Mouse (Mus musculus) intestine, embryonic 14.5 days (tissue): ENCODE measurements around the gene Coro6. TPM values are rescaled to one million over a fixed set of nuclear protein-coding genes. Genes with fewer than 3 reads are reported as not detected.
A peak's percentile ranks its signal among the peaks of the same experiment; 100 is the strongest.

Source experiments
- ATAC-seq: fragments of 200-750 bp; cut with Nextera tagmentation; replicated peaks from 2 replicates; pipeline ENCODE4 v1.8.0; 2017; ENCODE audit warnings: low read depth, moderate number of reproducible peaks, moderate TSS enrichment, moderate library complexity; ENCODE audit not compliant: low FRiP score, low TSS enrichment
- DNase-seq: peaks from one replicate; pipeline ENCODE4 v3.0.0-alpha.2; 2018; ENCODE audit warnings: low spot score
- H3K27ac ChIP-seq: fragments of 300-500 bp; sonication (generic); 2 replicates; pipeline ENCODE4 v1.5.1; 2014; ENCODE audit warnings: low read depth, mild to moderate bottlenecking, control low read depth
- H3K27me3 ChIP-seq: fragments of 300-500 bp; sonication (generic); replicated peaks from 2 replicates; pipeline ENCODE4 v1.6.1; 2014; ENCODE audit warnings: low read length, control low read depth; ENCODE audit not compliant: control insufficient read depth, insufficient read depth
- H3K36me3 ChIP-seq: fragments of 300-500 bp; sonication (generic); 2 replicates; pipeline ENCODE4 v1.6.1; 2014; ENCODE audit warnings: low read length, control low read depth; ENCODE audit not compliant: control insufficient read depth, insufficient read depth
- H3K4me1 ChIP-seq: fragments of 300-500 bp; sonication (generic); replicated peaks from 2 replicates; pipeline ENCODE4 v1.6.1; 2014; ENCODE audit warnings: low read length, control low read depth, mixed read lengths; ENCODE audit not compliant: control insufficient read depth, insufficient read depth
- H3K4me2 ChIP-seq: fragments of 300-500 bp; sonication (generic); 2 replicates; pipeline ENCODE4 v1.6.1; 2014; ENCODE audit warnings: low read length
- H3K4me3 ChIP-seq: fragments of 300-500 bp; sonication (generic); 2 replicates; pipeline ENCODE4 v1.5.1; 2014; ENCODE audit warnings: low read depth, low read length, control low read depth, mixed read lengths
- H3K9ac ChIP-seq: fragments of 300-500 bp; sonication (generic); 2 replicates; pipeline ENCODE4 v1.6.1; 2014; ENCODE audit warnings: mild to moderate bottlenecking, low read length
- H3K9me3 ChIP-seq: fragments of 300-500 bp; sonication (generic); 2 replicates; pipeline ENCODE4 v1.6.1; 2016; ENCODE audit warnings: low read length, control low read depth; ENCODE audit not compliant: control insufficient read depth
- WGBS: fragments of 180-500 bp; shearing (Covaris S2); extraction: QIAGEN DNeasy Blood & Tissue Kit; methylation state at CpG from one replicate; pipeline ENCODE4 v1.1.7; 2014; 5-methylcytosine and 5-hydroxymethylcytosine counted together
- polyA plus RNA-seq: library from polyadenylated mRNA; unstranded; fragments of >200 nt; fragmentation: Nextera tagmentation; extraction: Ambion mirVana; gene quantifications from 2 replicates; pipeline ENCODE4 v1.2.1, GENCODE M21; 2014

The Coro6 gene
- polyA plus RNA-seq, 1 experiment from 2014 or later: 0.23 TPM

DNA sequence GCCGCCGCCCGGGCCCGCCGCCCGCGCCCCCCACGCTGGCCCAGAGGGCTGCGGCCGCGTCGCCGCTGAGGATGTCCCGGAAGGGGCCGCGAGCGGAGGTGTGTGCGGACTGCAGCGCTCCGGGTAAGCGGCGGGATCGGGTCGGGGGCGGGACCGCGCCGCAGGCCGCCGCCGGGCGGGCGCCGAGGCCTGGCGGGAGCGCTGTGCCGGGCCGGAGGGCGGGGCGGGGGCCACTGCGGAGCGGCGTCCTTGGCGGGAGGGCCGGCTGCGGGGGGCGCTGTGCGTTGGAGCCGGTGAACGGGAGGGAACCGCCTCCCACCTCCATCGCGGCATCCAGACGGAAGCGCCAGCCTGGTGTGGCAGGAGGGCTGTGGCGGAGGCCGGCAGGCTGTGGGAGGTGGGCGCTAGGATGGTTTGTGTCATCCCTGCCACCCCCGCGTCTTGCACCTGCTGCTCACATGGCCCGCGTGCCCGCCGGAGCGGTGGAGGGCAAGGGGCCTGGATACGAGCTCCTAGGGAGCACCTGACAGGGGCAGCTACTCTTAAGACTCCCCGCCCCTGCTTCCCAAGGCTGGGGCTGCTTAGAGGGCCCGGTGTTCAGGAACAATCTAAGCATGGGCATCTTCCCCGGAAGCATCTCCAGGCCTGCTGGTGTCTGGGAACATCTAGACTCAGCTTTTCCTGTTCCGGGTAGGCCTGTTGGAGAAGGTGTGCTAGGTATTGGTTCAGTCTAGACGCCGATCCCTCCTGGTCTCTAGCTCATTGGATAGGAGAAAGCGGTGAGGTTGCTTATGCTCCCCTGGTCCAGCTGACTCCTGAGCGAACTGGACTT is 31.5 kb downstream of the Coro6 start, which contains the start of gene Git1:
Gene Git1 (plus strand): TSS at position 51 of the 832 bp plus-strand sequence.
- Histone ChIP-seq H3K4me1 (peaks cover 57% of the 10 kb centered on the region), H3K27ac (peak within 1 kb of the TSS; percentile 93), H3K4me3 (peak within 1 kb of the TSS; percentile 80), H3K9ac (peak within 1 kb of the TSS; percentile 84), H3K4me2 (peak within 1 kb of the TSS; percentile 81), H3K9me3 (no peaks in the 10 kb centered on the region), H3K36me3 (no peaks in the 10 kb centered on the region), H3K27me3 (no peaks in the 10 kb centered on the region)
- no peak; the same call in 1 of the 2 replicates for ATAC-seq
- 1% methylated on average over 33 of the region's 74 CpGs for WGBS
- peak; percentile 78 for DNase-seq

- ATAC-seq (no peak), DNase-seq (peak; percentile 70)
- WGBS: 29% methylated on average over 4 of the region's 4 CpGs
- Histone ChIP-seq H3K9ac (peak overlapping the region; percentile 84), H3K4me1 (peaks cover 54% of the 10 kb centered on the region), H3K4me2 (peak overlapping the region; percentile 81), H3K27ac (peak overlapping the region; percentile 93), H3K36me3 (peaks cover 3% of the 10 kb centered on the region), H3K4me3 (peak overlapping the region; percentile 80), H3K27me3 (no peaks in the 10 kb centered on the region), H3K9me3 (no peaks in the 10 kb centered on the region)
These were observed 32.1 kb downstream of the Coro6 start for GRCm38 (mm10) chr11:77494344-77494676.

GRCm38 (mm10) chr11:77494782-77495181 is 32.6 kb downstream of the Coro6 start:
- H3K27me3 ChIP-seq: no peaks in the 10 kb centered on the region
- WGBS: 70% methylated on average over 6 of the region's 6 CpGs
- no peaks in the 10 kb centered on the region for H3K9me3 ChIP-seq
- peaks cover 8% of the 10 kb centered on the region for H3K36me3 ChIP-seq
- peak overlapping the region; percentile 81 for H3K4me2 ChIP-seq
- peak overlapping the region; percentile 84; the same call in 1 of the 2 replicates for H3K9ac ChIP-seq
- H3K27ac ChIP-seq: no peak overlapping the region
- no peak for DNase-seq
- ATAC-seq: no peak
- peak overlapping the region; percentile 80; the same call in 1 of the 2 replicates for H3K4me3 ChIP-seq
- peaks cover 54% of the 10 kb centered on the region for H3K4me1 ChIP-seq

GRCm38 (mm10) chr11:77495507-77495906 is 33.3 kb downstream of the Coro6 start:
- DNase-seq (no peak), ATAC-seq (no peak)
- Histone ChIP-seq H3K4me3 (no peak overlapping the region), H3K9ac (no peak overlapping the region), H3K4me1 (peaks cover 48% of the 10 kb centered on the region), H3K4me2 (peak overlapping the region; percentile 14; the same call in 1 of the 2 replicates), H3K9me3 (no peaks in the 10 kb centered on the region), H3K36me3 (peaks cover 15% of the 10 kb centered on the region), H3K27ac (no peak overlapping the region), H3K27me3 (no peaks in the 10 kb centered on the region)

DNA sequence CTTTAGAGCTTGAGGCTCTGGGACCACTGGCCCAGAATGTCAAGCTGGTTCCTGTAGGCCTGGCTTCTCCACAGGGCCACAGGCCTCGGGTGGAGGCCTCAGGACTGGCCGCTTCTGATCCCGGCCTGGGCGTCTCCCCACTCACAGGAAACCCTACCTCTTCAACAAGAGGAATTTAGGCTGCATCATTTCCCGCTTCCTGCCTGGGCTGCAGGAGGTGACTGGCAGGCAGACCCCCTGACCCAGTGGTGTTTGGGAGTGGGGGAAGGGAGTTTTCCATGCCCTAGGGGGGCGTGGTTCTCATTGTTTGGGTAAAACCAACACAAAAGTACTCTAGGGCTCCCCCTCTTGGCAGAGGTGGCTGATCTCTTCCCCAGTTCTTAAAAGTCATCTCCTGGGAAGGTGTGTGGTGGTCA is 35.1 kb downstream of the Coro6 start:
- ATAC-seq (no peak), DNase-seq (peak; percentile 72)
- Histone ChIP-seq H3K4me3 (no peak overlapping the region), H3K4me1 (peaks cover 36% of the 10 kb centered on the region), H3K9me3 (no peaks in the 10 kb centered on the region), H3K4me2 (no peak overlapping the region), H3K27me3 (no peaks in the 10 kb centered on the region), H3K27ac (peak overlapping the region; percentile 69; the same call in 1 of the 2 replicates), H3K36me3 (peaks cover 33% of the 10 kb centered on the region), H3K9ac (no peak overlapping the region)
- WGBS: 27% methylated on average over 6 of the region's 6 CpGs

DNA sequence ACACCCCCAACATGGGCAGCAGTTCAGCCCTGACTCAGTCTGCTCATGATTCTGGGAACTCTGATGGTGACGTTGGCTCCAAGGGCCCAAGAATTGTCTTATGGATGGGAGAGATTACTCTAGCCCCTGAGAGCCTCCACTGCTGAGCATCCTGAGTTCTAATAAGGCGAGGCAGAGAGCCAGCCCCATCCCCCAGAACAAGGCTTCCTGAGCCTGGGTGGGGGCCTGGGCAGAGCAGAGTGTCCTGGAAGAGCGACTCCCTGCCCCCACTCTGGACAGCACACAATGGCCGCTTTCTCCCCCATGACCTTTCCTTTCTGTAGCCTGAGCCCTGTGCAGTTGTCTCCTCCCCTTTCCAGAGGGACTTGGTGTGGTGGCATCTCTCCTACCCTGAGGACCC is 35.6 kb downstream of the Coro6 start:
- peaks cover 32% of the 10 kb centered on the region for H3K4me1 ChIP-seq
- no peak overlapping the region for H3K4me2 ChIP-seq
- ATAC-seq (no peak), DNase-seq (no peak)
- H3K9ac ChIP-seq: no peak overlapping the region
- H3K36me3 ChIP-seq: peaks cover 38% of the 10 kb centered on the region
- WGBS: 49% methylated on average over 4 of the region's 4 CpGs
- H3K27me3 ChIP-seq: no peaks in the 10 kb centered on the region
- H3K27ac ChIP-seq: peak overlapping the region; percentile 39; the same call in 1 of the 2 replicates
- no peaks in the 10 kb centered on the region for H3K9me3 ChIP-seq
- H3K4me3 ChIP-seq: no peak overlapping the region

DNA sequence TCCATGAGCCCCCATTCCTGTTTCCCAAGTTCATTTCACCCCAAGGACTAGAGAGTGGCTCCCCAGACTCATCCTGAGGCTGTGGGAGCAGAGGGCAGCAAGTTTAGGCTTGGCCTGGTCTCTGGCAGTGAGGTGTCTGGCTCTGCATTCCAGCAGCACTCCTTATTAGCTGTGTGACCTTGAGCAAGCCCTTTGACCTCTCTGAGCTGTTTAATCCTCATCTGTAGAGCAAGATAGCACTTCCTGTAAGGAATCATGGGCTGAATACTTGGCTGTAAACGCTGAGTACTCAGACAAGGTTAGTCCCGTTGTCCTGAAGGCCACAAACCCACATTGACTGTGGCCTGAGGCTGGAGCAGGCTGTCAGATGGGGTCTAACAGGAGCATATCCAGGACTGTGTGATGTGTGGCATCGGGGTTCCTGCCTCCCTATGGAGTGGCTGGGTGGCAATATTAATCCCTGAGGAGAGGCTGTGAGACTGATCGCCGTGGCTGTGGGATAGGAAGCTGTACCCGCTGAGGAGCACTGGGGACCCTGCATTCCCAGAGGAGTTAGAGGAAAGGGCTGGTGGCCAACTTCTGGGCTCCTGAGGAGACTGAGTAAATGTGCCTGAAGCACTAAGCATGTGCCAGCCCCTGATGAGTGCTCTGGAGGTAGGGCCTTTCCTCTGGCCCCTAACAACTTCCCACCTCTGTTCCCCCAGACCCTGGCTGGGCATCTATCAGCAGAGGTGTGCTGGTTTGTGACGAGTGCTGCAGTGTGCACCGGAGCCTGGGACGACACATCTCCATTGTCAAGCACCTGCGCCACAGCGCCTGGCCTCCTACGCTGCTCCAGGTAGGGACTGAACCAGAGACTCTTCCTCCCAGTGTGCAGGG is 36.3 kb downstream of the Coro6 start:
- Histone ChIP-seq H3K4me2 (no peak overlapping the region), H3K4me3 (no peak overlapping the region), H3K9ac (no peak overlapping the region), H3K27me3 (no peaks in the 10 kb centered on the region), H3K4me1 (peaks cover 32% of the 10 kb centered on the region), H3K27ac (peak overlapping the region; percentile 39; the same call in 1 of the 2 replicates), H3K9me3 (no peaks in the 10 kb centered on the region), H3K36me3 (peaks cover 45% of the 10 kb centered on the region)
- 71% methylated on average over 12 of the region's 12 CpGs for WGBS
- DNase-seq (no peak), ATAC-seq (no peak)

DNA sequence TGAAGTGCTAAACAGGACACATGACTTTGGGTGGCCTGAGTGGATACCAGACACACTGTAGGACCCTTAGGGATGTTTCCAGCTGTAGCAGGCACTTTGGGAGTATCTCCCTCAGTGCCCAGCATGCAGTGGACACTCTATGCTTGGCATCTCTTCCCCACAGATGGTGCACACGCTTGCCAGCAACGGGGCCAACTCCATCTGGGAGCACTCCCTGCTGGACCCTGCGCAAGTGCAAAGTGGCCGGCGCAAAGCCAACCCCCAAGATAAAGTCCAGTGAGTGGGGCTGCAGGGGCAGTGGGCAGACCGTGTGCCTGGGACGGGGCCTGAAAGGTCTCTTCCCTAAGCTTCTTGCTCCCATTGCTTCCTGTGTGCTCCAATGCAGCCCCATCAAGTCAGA is 37.1 kb downstream of the Coro6 start:
- no peak for DNase-seq
- Histone ChIP-seq H3K4me1 (peaks cover 28% of the 10 kb centered on the region), H3K9me3 (no peaks in the 10 kb centered on the region), H3K9ac (no peak overlapping the region), H3K4me2 (no peak overlapping the region), H3K4me3 (no peak overlapping the region), H3K27me3 (no peaks in the 10 kb centered on the region), H3K36me3 (peaks cover 53% of the 10 kb centered on the region), H3K27ac (no peak overlapping the region)
- no peak for ATAC-seq
- WGBS: 94% methylated on average over 7 of the region's 7 CpGs
